Mouse (Mus musculus) urinary bladder, adult 18-20 months (tissue): ENCODE measurements at regions not wholly inside any gene's neighbourhood (a gene's known extent, or its start where the extent isn't known, plus 50 kb on each side); places are given as distances from the start of the nearest gene placed in this dataset.

ENCODE experiments used
- DNase-seq, 2 experiments: peaks; one replicate each; pipeline ENCODE4 v3.0.0; 2022; ENCODE audit warnings: low spot score in 2 of 2, mixed read lengths in 2 of 2

DNA sequence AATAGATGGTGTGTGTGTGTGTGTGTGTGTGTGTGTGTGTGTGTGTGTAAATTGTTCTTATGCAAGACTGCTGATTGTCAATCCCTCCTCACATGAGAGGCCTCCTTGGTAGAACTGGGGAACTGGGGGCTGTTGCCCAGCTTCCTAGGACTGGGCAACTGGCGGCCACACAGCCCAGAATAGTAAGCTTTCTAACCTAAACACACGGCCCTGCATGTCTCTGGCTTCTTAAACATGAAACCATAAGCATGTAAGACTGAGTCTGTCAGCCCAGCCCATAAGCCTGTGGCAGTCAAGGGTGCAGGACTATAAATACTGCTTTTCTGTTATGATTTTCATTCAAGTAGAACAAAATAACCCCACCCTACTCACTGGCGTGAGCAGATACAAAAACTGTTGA, 60.7 kb downstream of the Ifng start:
- DNase-seq: no peak

DNA sequence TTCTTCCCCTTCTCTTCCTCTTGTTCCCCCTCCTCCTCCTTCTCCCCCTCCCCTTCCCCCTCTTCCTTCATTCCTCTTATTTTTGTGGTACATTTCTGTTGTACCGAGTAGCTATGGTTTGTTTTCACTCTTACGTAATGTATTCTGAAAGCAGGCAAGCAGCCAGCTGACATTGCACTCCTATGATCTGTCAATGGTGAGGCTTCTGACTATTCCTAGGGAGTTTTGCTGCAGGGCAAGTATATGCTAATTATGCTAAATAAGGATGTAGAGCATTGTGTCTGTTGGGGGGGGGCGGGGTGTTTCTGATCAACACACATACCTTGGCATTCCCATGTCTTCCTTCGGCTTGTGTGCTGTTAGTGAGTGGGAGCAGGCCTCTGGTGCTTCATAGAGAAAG, 64.0 kb downstream of the Ifng start:
- DNase-seq: no peak

DNA sequence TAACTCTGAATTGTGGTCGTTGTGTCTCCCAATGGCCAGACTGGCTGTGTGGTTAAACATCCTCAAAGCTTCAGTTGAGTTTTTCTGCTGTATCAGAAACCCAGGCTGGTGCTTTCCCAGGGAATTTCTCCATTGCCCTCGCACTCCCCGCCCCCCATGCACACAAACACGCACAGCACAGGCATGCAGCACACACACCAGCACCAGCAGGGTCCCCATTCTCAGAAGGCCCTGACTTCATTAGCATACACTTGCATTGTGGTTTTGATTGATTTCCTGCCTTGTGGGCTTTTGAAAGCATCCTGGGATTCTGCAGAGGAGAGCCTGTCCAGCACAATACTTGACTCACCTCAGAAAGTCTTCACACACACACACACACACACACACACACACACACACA, 65.3 kb downstream of the Ifng start:
- DNase-seq: no peak

DNA sequence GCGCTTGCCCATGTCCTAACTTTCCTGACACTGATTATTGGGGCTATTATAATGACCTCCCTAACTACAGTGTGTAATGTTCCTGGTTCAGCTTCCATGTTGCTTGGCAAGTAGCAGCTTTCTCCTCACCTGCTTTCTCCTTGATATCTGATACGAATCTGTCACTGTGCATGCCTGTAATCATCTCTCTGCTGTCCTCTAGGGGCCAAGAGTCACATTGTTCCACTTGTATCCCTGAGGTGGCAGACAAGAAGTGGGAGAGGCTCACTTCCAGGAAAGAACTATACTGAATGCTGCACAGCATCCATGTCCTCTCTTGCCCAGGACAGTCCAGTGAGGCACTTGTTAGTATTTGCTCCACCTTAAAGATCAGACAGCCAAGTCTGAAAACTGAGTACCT, 66.8 kb downstream of the Ifng start:
- no peak for DNase-seq

DNA sequence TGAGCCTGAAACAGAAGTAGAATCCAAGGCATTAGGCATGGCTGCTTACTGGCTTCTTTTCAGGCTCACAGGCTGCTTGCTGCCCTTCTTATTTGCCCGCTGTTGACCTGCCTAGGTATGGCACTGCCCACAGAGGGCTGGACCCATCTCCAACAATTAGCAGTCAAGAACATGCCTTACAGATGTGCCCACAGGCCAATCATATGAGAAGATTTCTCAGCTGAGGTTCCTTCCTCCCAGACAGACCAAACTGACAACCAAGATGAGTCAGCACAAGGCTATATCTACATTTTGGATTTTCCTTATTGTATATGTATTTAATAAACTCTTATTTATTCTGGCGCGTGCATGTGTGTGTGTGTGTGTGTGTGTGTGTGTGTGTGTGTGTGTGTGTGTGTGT, 76.0 kb downstream of the Ifng start:
- no peak for DNase-seq

DNA sequence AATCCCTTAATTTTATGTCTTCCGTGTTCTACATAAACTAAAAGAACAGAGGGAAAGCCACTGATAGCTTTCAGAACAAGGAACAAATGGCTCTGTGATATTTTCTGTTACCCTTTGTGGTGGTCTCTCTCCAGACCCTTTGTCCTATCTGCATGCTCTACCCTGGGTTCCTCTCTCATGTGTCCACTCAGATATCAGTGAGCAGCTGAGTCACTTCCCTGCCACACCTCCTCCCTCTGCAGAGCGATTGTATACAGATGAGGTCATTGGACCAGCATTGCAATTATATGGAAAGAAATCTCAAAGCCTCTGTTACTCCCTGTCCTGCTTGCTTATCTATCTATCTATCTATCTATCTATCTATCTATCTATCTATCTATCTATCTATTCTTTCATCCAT, 77.1 kb downstream of the Ifng start:
- no peak for DNase-seq

DNA sequence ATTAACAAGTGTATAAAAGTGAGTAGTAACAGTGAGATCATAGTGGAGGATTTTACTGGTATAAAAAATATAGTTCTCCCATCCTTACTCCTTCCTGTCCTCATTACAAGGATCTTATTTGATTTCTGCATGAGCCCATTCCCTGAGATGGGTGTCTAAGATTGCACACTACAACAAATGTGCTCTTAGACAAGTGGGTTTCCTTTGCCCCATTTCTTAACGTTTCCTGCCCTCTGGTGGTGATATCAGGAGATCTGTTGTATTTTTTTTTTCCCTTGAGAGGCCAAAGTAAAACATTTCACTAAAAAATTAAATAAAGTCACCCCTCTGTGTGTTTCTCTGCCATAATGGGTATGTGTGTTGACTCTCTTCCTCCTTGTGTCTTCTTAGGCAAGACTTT, 105.1 kb downstream of the Ifng start:
- DNase-seq: no peak

DNA sequence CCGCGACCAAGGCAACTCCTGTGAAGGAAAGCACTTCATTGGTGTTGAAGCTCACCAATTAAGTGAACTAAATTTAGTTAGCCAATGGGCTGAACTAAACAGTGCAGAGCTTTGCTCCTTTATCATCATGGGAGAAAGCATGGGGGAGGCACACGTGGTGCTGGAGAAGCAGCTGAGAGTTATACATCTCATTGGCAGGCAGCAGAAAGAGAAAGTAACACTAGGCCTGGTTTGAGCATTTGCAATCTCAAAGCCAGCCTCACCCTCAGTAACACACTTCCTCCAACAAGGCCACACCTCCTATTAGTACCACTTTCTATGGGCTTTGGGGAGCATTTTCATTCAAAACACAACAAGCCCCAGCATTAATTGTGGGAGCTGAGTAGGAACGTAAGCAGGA, 109.4 kb downstream of the Ifng start:
- DNase-seq: no peak

DNA sequence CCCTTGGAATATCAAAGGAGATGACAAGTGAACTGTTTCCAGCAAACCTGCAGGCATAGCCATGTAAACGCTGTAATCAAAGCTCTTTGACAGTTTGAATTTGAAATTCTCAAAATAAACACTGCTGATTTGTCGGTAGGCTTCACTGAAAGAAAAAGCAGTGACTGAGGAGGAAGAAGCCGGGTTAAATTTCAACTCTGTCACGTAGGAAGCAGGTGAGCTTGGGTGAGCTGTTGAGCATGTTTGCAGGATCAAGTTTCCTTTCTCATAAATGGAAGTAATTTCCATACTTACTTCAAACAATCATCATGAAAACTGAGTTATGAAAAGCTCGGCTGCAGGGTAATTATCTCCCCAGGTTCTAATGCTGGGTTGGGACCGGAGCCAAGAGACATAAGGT, 118.0 kb downstream of the Ifng start:
- DNase-seq: no peak

DNA sequence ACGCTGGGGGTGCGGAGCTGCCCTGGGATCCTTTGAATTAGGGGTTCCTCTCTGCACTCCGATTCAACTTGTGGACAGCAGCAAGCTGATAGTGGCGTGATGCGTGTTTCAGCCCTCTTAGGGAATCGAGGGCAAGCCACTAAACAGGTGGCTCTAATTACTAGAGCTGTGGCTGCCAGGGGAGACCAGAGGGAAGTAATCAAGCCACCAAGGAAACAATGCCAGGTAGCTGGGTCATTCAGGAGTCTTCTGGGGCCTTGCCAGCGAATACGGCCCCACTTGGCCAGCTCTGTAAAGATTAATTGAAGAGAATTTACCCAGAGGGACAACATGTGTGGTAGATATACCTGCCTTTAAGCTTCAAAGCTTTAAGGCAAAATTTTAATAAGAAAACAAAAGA, 123.2 kb downstream of the Ifng start:
- no peak for DNase-seq

DNA sequence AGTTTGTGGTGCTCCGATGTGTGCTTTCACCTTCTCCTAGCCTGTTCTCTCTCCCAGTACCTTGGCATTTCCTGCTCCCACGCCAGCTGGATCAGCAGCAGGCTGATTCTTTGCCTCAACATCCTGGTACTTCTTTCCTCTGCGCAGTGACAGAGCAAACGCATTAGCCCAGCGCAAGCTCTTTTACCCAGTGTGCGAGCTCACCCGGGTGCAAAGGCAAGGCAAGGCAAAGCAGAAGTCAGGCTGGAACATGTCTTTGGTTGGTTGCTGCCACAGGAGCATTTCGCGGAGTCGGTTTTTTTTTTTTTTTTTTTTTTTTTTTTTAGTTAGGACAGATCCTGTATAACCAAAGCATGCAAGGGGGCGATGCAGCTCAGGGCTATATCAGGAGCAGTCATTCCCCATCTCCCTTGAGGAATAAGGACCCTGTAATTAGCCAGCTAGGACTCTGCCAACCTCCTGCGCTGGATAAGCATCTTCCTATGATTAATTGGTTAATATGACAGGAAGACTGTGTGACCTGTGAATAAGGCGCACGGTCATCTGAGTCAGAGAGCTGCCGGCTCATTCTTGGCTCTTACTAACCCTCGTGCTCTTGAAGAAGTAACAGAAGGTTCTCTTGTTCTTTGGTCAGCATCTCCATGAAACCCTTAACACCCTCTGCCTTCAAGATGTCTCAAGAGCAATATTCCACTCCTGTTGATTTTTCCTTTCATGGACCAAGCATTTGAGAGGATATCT, 123.9 kb downstream of the Ifng start:
- peak; percentile 41 to 73 for DNase-seq

DNA sequence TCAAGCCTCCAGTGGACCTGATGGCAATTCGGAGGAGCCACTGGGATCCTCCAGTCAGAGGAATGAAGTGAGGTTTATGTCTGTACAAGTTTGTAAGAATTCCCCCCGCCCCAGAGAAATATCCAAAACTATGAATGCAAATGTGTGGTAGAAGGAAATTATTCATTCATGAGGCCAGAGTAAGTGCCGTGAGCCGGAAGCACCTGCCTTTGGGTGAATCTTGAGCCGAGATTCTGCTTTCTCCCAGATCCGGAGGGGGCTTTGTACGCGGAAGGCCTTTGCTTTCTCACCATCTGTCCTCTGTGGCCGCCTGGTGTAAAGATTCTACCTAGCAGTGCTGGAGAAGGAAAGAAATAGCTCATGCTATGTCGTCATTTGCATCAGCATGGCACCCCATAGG, 127.8 kb downstream of the Ifng start:
- no peak for DNase-seq

DNA sequence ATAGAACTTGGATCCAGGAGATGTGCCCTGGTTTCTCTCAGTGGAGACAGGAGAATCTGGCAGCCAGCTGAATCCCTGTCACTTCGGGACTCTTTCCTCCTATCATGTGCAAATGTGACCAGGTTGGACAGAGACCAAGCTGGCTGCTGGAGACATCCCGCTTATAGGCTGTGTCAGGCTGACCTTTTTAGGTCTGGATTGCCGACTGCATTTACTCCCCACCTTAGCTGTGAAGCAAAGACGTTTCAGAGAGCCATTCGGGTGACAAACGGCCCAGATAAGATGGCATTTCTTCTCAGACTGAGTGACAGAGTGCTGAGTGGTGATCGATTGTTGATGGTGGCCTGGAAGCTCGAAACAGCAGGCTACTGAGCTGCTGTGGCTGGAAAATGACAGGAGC, 128.6 kb downstream of the Ifng start:
- no peak for DNase-seq

DNA sequence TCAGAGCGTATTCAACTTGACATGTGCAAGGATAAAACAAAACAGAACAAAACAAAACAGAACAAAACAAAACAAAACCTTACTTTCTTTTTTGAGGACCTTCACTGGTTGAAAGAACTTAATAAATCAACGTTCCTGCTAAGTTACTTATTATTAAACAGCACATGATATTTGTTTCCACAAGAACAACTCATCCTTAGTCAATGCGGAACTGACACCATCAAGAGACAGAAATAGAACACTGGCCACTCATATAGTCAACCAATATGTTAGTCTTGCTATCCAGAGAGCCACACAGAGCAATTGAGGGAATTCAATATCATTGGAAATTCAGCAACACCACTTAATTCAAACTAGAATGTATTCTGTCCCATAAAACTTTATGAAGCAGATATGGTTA, 132.4 kb downstream of the Ifng start:
- DNase-seq: no peak

DNA sequence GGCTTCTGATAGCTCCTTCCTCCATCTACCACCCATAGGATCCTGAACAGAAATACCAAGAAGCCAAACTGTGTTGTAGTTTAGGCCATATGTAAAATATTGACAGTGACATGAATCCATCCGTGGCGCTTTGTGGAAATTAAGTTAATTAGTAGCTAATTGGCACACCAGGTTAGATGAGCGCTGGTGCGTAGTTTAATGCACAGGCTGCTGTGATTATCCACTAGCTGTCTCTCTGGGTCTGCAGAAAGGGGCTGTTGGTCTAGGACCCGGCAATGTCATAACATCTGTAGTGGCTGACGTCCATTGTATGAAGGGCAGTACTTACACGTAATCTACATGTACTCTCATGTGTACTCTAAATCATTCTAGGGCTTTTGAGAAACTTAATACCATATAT, 134.7 kb downstream of the Ifng start:
- no peak for DNase-seq

DNA sequence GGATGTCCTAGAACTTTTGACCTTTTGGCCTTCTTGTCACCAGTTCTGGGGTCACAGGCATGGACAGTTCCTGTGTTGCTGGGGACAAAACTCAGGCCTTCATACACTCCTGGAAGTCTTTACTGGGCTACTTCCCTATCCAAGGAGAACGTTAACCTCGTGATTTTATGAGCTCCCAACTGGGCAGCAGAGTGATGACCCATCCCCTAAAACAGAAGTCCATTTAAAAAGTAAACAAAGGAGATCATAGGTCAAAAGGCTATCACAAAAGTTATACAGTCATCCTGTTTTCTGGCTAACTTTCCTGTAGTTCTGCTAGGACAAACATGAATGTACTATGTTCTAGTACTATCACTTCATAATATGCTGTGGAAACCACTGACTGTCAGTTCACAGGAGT, 140.5 kb downstream of the Ifng start:
- no peak for DNase-seq

DNA sequence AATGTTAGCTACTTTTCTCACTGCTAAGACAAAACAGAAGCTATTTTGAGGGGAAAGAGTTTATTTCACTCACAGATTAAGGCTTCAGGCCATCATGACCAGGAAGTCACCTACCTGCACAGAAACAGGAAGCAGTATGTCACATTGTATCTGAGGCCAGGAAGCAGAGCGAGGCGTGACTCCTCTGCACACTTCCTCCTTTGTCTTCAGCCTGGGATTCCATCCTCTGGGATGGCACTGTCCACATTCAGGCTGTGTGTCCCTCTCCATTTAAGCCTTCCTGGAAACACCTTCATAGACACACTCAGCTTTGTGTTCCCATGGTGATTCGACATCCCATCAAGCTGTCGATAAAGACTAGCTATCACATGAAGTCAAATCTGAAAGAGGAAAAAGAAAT, 145.0 kb downstream of the Ifng start:
- no peak for DNase-seq

DNA sequence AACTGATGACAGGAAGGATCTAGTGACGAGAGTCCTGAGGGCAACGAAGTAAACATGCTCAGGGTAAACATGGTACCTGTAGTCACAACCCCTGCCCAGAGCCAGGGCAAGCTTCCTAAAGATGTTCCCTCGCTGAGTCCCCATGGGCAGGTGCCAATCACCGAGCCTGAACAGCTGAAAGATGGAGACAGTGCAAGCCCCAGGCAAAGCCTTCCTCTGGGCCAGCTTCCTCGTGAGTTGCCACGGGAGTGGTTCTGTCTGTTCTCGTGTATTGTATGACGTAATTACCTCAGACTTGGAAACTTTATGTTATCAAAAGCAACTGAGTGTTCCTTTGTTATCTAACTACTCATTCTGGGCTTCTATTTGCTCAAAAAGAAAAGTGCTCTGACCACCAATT, 147.4 kb downstream of the Ifng start:
- no peak for DNase-seq

DNA sequence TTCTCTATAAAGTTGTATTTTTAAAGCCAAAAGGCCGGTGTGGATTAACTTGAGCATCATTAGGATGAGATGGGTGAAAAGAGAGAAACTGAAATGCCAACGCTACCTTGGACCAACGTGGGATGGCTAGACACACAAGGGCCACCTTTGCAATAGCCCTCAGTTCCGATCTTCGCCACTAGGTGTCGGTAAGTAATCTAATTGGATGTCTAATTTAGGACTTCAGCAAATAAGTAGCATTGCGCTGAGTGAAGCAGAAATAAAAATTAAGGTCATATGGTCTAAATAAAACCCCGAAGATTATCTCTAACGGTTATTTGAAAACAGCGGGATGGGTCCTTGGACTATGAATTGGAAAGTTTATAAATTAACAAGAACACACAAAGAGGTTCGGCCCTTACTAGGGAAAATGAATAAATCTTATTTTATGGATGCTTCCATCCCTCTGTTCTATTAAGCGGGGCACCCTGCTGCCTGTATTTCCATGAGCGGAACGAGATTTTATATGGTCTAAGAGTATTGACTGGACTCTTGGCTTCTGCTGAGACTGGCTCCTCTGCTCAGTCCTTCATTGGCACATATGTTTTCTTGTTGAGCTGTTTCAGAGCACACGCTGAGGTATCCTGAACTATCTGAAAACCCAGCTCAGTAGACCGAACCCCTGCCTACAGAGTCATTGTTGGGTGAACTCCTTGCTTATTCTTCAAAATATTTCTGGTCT, 152.0 kb downstream of the Ifng start:
- peak; percentile 46 to 78 for DNase-seq

DNA sequence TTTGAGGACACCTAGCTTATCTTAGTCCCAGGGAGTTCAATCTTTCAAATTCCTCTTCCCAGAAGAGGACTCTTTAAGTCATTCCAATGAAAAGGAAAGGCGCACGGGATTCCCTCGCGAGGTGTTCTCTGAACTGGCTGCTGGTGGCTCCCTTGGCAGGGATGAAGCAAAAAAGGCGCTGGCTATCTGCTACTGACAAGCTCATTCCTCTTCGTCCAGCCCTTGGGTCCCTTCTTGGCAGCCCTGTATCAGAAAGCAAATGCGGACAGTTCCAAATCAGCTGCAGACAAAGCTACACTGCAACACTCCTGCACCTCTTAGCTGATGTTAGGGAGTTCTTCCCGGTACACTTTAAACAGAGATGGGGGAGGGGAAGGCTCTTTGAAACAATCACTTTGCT, 155.4 kb downstream of the Ifng start:
- DNase-seq: no peak

DNA sequence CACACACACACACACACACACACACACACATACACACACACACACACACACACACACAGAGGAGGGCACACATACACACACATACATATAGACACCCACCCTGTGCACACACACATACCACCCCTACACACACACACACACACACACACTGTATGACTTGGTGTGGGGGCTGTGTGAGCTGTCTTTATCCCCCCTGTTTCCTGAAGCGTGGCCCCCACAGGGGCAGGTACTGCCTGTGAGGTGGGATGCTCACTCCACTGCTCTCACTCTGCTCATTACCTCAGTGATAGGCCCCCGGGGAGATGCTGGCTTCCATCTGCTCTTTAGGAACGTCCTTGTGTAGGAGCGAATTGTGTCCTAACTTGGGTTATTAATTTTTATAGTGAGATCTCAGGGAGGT, 157.7 kb downstream of the Ifng start:
- DNase-seq: no peak

DNA sequence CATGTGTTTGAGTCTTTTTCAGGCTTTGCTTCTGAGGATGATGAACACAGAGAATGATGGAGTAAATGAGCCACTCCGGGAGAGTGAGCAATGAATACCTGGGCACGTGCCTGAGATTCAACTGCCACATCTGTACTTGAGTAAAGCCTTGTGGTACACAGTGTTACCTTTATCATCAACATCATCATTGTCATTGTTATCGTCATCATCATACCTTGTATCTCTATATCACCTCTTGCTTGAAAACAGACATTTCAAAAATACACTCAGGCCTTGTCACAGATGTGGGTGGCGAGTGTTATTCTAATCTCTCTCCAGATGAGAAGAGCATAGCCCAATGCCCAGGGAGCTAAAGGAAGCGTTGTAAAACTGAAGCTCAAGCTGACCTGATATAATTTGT, 158.4 kb downstream of the Ifng start:
- DNase-seq: no peak

DNA sequence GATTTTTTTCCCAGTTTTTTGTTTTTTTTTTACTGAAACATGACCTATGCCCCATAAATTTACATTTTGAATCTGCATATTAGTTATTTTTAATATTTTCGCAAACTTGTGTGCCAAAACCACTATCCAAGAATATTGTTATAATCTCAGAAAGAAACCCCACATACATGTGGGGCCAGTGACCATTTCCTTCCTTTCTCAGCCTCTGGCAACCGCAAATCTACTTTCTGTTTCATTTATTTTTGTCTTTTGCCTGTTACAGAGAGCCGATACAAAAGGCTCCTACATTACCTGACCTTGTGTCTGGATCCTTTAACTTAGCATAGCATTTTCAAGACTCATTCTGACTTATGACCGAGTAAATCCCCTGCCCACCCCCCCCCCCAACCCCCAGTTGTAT, 158.8 kb downstream of the Ifng start:
- no peak for DNase-seq

DNA sequence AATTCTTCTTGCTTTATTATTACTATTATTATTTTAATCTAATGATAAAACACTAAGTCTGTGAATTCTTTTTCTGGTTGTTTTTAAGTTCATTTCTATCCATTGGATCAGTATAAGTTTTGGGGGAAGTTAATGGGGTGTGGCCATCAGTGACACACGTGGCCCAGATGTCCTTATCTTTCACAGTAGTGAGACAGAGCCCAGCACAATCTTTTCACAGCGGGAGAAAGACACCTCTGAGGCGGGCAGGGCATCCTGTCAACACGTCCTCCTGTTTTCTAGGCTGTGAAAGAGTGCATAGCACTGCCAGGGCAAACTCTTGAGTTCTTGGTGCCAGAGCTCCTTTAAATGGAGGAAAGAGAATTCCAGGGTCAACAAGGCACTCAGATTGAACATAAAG, 162.1 kb downstream of the Ifng start:
- DNase-seq: no peak
